Comparison of ENCODE assay signal across 10 mouse cellular contexts in the genomic region with DNA sequence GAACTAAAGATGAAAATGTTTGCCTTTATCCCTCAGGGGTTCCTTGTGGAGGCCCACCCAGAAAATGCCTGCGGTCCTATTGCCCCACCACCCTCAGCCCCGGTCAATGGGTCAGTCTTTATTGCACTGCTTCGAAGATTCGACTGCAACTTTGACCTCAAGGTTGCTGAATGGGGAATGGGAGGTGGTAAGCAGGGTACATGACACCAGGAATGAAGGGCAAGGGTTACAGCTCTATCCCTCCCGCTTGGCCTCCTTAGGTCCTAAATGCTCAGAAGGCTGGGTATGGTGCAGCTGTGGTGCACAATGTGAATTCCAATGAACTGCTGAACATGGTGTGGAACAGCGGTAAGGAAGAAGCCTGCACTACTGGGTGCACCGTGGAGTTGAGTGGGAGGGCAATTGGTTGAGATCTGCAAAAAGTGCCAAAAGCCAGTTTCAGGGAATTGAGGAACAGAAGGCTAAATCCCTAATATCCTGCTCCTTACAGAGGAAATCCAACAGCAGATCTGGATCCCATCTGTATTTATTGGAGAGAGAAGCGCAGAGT. TPM values are rescaled to one million over a fixed set of nuclear protein-coding genes. Genes with fewer than 3 reads are reported as not detected.
DNase-seq lines count a peak whose midpoint lies in the region; ATAC-seq and TF ChIP-seq lines count a peak whose summit lies in the region.
"Had no signal": no experiment of that assay in that cellular context is flagged by ENCODE, and none has a peak within 500 bp of the region (broad histone marks: within the 10 kb centered on the region; RNA-seq: fewer than 3 reads in every experiment).

No protein-coding gene starts in this region.

- no peak overlapping the region for H3K9ac ChIP-seq in forebrain, postnatal 0 days
- peak overlapping the region; percentile 6; the same call in 1 of the 2 replicates for H3K9ac ChIP-seq in lung, embryonic 15.5 days

- H3K4me1 ChIP-seq in forebrain, embryonic 10.5 days: peaks cover 69% of the 10 kb centered on the region
- H3K4me1 ChIP-seq in forebrain, postnatal 0 days (ENCODE audit: insufficient read depth): peaks cover 18% of the 10 kb centered on the region
- peaks cover 65% of the 10 kb centered on the region for H3K4me1 ChIP-seq in lung, embryonic 15.5 days

- H3K27me3 ChIP-seq in forebrain, embryonic 10.5 days (ENCODE audit: poor library complexity, severe bottlenecking): no peaks in the 10 kb centered on the region
- no peaks in the 10 kb centered on the region for H3K27me3 ChIP-seq in forebrain, postnatal 0 days (ENCODE audit: insufficient read depth, low read length)
- no peaks in the 10 kb centered on the region for H3K27me3 ChIP-seq in lung, embryonic 15.5 days

- WGBS in forebrain, embryonic 10.5 days: 86% methylated on average over 8 of the region's 8 CpGs
- 89% methylated on average over 8 of the region's 8 CpGs for WGBS in forebrain, postnatal 0 days
- 75% methylated on average over 8 of the region's 8 CpGs for WGBS in lung, embryonic 15.5 days

- no peak overlapping the region for H3K4me2 ChIP-seq in forebrain, postnatal 0 days (ENCODE audit: low read depth)
- H3K4me2 ChIP-seq in lung, embryonic 15.5 days: peak overlapping the region; percentile 87

- H3K27ac ChIP-seq in forebrain, embryonic 10.5 days: no peak overlapping the region
- no peak overlapping the region for H3K27ac ChIP-seq in forebrain, postnatal 0 days (ENCODE audit: low read depth, low read length)
- H3K27ac ChIP-seq in lung, embryonic 15.5 days: no peak overlapping the region

- H3K4me3 ChIP-seq in forebrain, embryonic 10.5 days: peak overlapping the region; percentile 84
- no peak overlapping the region for H3K4me3 ChIP-seq in forebrain, postnatal 0 days (ENCODE audit: low read depth, low read length)
- H3K4me3 ChIP-seq in lung, embryonic 15.5 days: peak overlapping the region; percentile 66; the same call in 1 of the 2 replicates

- no peak for ATAC-seq in forebrain, postnatal 0 days
- no peak for ATAC-seq in lung, embryonic 15.5 days (ENCODE audit: borderline replicate concordance, extremely low read depth, low FRiP score, low TSS enrichment)

- TF ChIP-seq CTCF in forebrain, postnatal 0 days (IDR thresholded peaks at IDR 0.05; ENCODE audit: low read depth): no peak

- no peaks in the 10 kb centered on the region for H3K9me3 ChIP-seq in forebrain, embryonic 10.5 days
- H3K9me3 ChIP-seq in forebrain, postnatal 0 days (ENCODE audit: low read length): no peaks in the 10 kb centered on the region
- H3K9me3 ChIP-seq in lung, embryonic 15.5 days: no peaks in the 10 kb centered on the region

- no peak for DNase-seq in forebrain, embryonic 10.5 days (ENCODE audit: extremely low spot score, low spot score)
- no peak for DNase-seq in forebrain, postnatal 0 days
- DNase-seq in lung, adult 18-20 months: no peak
- peak; percentile 6 for DNase-seq in heart, postnatal 4 days
- DNase-seq in naive thymus-derived CD4-positive, alpha-beta T cell, adult 2 months (ENCODE audit: low read depth): peak; percentile 46
- DNase-seq in adrenal gland, adult 2 months: no peak
- DNase-seq in adipocyte (ENCODE audit: low spot score): no peak
- DNase-seq: B cell, adult 2 months had no signal

- peaks cover 68% of the 10 kb centered on the region for H3K36me3 ChIP-seq in forebrain, embryonic 10.5 days (replicated peaks)
- peaks cover 46% of the 10 kb centered on the region for H3K36me3 ChIP-seq in forebrain, postnatal 0 days (ENCODE audit: insufficient read depth)
- H3K36me3 ChIP-seq in lung, embryonic 15.5 days: peaks cover 54% of the 10 kb centered on the region

RNA-seq across cellular contexts. Expression of gene Slc25a11, which starts 2.0 kb away (rescaled TPM):
- polyA plus RNA-seq in forebrain, embryonic 10.5 days (2016; fragmentation: Nextera tagmentation; extraction: Ambion mirVana): 138 TPM in 2 replicates
- 133 and 134 TPM in 2 replicates for total RNA-seq in forebrain, postnatal 0 days (2014; rRNA removed)
- 151 and 160 TPM in 2 replicates for polyA plus RNA-seq in forebrain, postnatal 0 days (2015; fragmentation: Nextera tagmentation; extraction: Ambion mirVana)
- polyA plus RNA-seq in lung, embryonic 15.5 days (2015; fragmentation: Nextera tagmentation; extraction: Ambion mirVana): 150 and 162 TPM in 2 replicates
- total RNA-seq in heart, postnatal 4 days (2021): 100 to 1,000 TPM; 311 to 313 TPM
- total RNA-seq in adrenal gland, adult 2 months (2021): 100 to 1,000 TPM; 124 to 140 TPM
- polyA plus RNA-seq in adrenal gland, adult 2 months (2012; rRNA removed): 118 and 139 TPM in 2 replicates

RNA-seq across cellular contexts. Expression of gene Rnf167, which starts 2.2 kb away (rescaled TPM):
- 71.3 and 79.9 TPM in 2 replicates for polyA plus RNA-seq in forebrain, embryonic 10.5 days (2016; fragmentation: Nextera tagmentation; extraction: Ambion mirVana)
- 63.2 and 76.4 TPM in 2 replicates for total RNA-seq in forebrain, postnatal 0 days (2014; rRNA removed)
- polyA plus RNA-seq in forebrain, postnatal 0 days (2015; fragmentation: Nextera tagmentation; extraction: Ambion mirVana): 102 and 109 TPM in 2 replicates
- polyA plus RNA-seq in lung, embryonic 15.5 days (2015; fragmentation: Nextera tagmentation; extraction: Ambion mirVana): 101 and 119 TPM in 2 replicates
- total RNA-seq in heart, postnatal 4 days (2021): 10 to 100 TPM; 42.1 to 42.8 TPM
- 100 to 1,000 TPM in 1 of 2 experiments, 10 to 100 TPM in 1; 76.9 to 106 TPM for total RNA-seq in adrenal gland, adult 2 months (2021)
- polyA plus RNA-seq in adrenal gland, adult 2 months (2012; rRNA removed): 91.4 and 101 TPM in 2 replicates

RNA-seq across cellular contexts. Expression of gene Pfn1, which starts 5.2 kb away (rescaled TPM):
- 1,843 and 1,871 TPM in 2 replicates for polyA plus RNA-seq in forebrain, embryonic 10.5 days (2016; fragmentation: Nextera tagmentation; extraction: Ambion mirVana)
- total RNA-seq in forebrain, postnatal 0 days (2014; rRNA removed): 386 and 408 TPM in 2 replicates
- polyA plus RNA-seq in forebrain, postnatal 0 days (2015; fragmentation: Nextera tagmentation; extraction: Ambion mirVana): 687 and 843 TPM in 2 replicates
- 1,970 and 2,089 TPM in 2 replicates for polyA plus RNA-seq in lung, embryonic 15.5 days (2015; fragmentation: Nextera tagmentation; extraction: Ambion mirVana)
- 100 to 1,000 TPM; 572 to 580 TPM for total RNA-seq in heart, postnatal 4 days (2021)
- total RNA-seq in adrenal gland, adult 2 months (2021): 100 to 1,000 TPM; 833 to 893 TPM
- polyA plus RNA-seq in adrenal gland, adult 2 months (2012; rRNA removed): 2,948 and 4,143 TPM in 2 replicates

RNA-seq across cellular contexts. Expression of gene Eno3, which starts 7.7 kb away (rescaled TPM):
- polyA plus RNA-seq in forebrain, embryonic 10.5 days (2016; fragmentation: Nextera tagmentation; extraction: Ambion mirVana): 33.4 and 44.7 TPM in 2 replicates
- total RNA-seq in forebrain, postnatal 0 days (2014; rRNA removed): 7.4 and 14.6 TPM in 2 replicates
- 4.3 and 5.5 TPM in 2 replicates for polyA plus RNA-seq in forebrain, postnatal 0 days (2015; fragmentation: Nextera tagmentation; extraction: Ambion mirVana)
- polyA plus RNA-seq in lung, embryonic 15.5 days (2015; fragmentation: Nextera tagmentation; extraction: Ambion mirVana): 27.9 and 33.3 TPM in 2 replicates
- total RNA-seq in heart, postnatal 4 days (2021): 1,000 to 10,000 TPM; 1,339 to 1,391 TPM
- total RNA-seq in adrenal gland, adult 2 months (2021): 10 to 100 TPM; 18.3 to 67.6 TPM
- 8.0 and 16.9 TPM in 2 replicates for polyA plus RNA-seq in adrenal gland, adult 2 months (2012; rRNA removed)

RNA-seq across cellular contexts. Expression of gene Gp1ba, which starts 10.3 kb away (rescaled TPM):
- polyA plus RNA-seq in forebrain, embryonic 10.5 days (2016; fragmentation: Nextera tagmentation; extraction: Ambion mirVana): 0.56 and 1.00 TPM in 2 replicates
- total RNA-seq in forebrain, postnatal 0 days (2014; rRNA removed): 0.10 TPM in 1 of 2 replicates, not detected in the other
- polyA plus RNA-seq in forebrain, postnatal 0 days (2015; fragmentation: Nextera tagmentation; extraction: Ambion mirVana): 0.08 and 0.18 TPM in 2 replicates
- 0.37 and 0.38 TPM in 2 replicates for polyA plus RNA-seq in lung, embryonic 15.5 days (2015; fragmentation: Nextera tagmentation; extraction: Ambion mirVana)
- under 1 TPM; 0.16 to 0.26 TPM for total RNA-seq in heart, postnatal 4 days (2021)
- under 1 TPM in 1 of 2 experiments, not detected in 1; 0.12 TPM for total RNA-seq in adrenal gland, adult 2 months (2021)
- polyA plus RNA-seq in adrenal gland, adult 2 months (2012; rRNA removed): 0.03 TPM in 1 of 2 replicates, not detected in the other
- total RNA-seq: layer of hippocampus, postnatal 14 days had no signal

Comparison
In these comparisons a context has a peak if more than half of its experiments do, and no peak if none do; other contexts are left out.
1. DNase-seq: peak in heart, postnatal 4 days (single experiment) and naive thymus-derived CD4-positive, alpha-beta T cell, adult 2 months (single experiment); none in forebrain, embryonic 10.5 days (single experiment), forebrain, postnatal 0 days (single experiment), lung, adult 18-20 months (0 of 2), adrenal gland, adult 2 months (single experiment) and adipocyte (single experiment).